Mouse (Mus musculus) neural tube, embryonic 13.5 days (tissue): Measurements from ENCODE around the gene Banp. TPM values are rescaled to one million over a fixed set of nuclear protein-coding genes. Genes with fewer than 3 reads are reported as not detected.

Experiments
- ATAC-seq: fragments of 200-750 bp; cut with Nextera tagmentation; 2 replicates; pipeline ENCODE4 v1.8.0; 2017; ENCODE audit warnings: low read depth, mild to moderate bottlenecking, moderate TSS enrichment, moderate library complexity
- H3K27ac ChIP-seq: fragments of 300-500 bp; sonication (generic); replicated peaks from 2 replicates; pipeline ENCODE4 v1.5.1; 2015; ENCODE audit warnings: moderate library complexity, mild to moderate bottlenecking, inconsistent platforms
- H3K27me3 ChIP-seq: fragments of 300-500 bp; sonication (generic); 2 replicates; pipeline ENCODE4 v1.6.1; 2015; ENCODE audit warnings: mild to moderate bottlenecking, inconsistent platforms
- H3K36me3 ChIP-seq: fragments of 300-500 bp; sonication (generic); 2 replicates; pipeline ENCODE4 v1.6.1; 2015; ENCODE audit warnings: mild to moderate bottlenecking, inconsistent platforms
- H3K4me1 ChIP-seq: fragments of 300-500 bp; sonication (generic); replicated peaks from 2 replicates; pipeline ENCODE4 v1.6.1; 2015; ENCODE audit warnings: inconsistent platforms
- H3K4me2 ChIP-seq: fragments of 300-500 bp; sonication (generic); 2 replicates; pipeline ENCODE4 v1.6.1; 2015; ENCODE audit warnings: inconsistent platforms, mild to moderate bottlenecking, moderate library complexity
- H3K4me3 ChIP-seq: fragments of 300-500 bp; sonication (generic); 2 replicates; pipeline ENCODE4 v1.5.1; 2015; ENCODE audit warnings: mild to moderate bottlenecking, inconsistent platforms
- H3K9ac ChIP-seq: fragments of 300-500 bp; sonication (generic); 2 replicates; pipeline ENCODE4 v1.6.1; 2015; ENCODE audit warnings: moderate library complexity, mild to moderate bottlenecking, inconsistent platforms
- H3K9me3 ChIP-seq: fragments of 300-500 bp; sonication (generic); 2 replicates; pipeline ENCODE4 v1.6.1; 2016; ENCODE audit warnings: inconsistent platforms
- WGBS: fragments of 180-500 bp; shearing (Covaris S2); methylation state at CpG from one replicate; pipeline ENCODE4 v1.1.7; 2015; 5-methylcytosine and 5-hydroxymethylcytosine counted together
- polyA plus RNA-seq: library from polyadenylated mRNA; unstranded; fragments of >200 nt; fragmentation: Nextera tagmentation; extraction: Ambion mirVana; gene quantifications from 2 replicates; pipeline ENCODE4 v1.2.1, GENCODE M21; 2015

The Banp gene
- polyA plus RNA-seq = 59.9 and 60.1 TPM in 2 replicates

DNA sequence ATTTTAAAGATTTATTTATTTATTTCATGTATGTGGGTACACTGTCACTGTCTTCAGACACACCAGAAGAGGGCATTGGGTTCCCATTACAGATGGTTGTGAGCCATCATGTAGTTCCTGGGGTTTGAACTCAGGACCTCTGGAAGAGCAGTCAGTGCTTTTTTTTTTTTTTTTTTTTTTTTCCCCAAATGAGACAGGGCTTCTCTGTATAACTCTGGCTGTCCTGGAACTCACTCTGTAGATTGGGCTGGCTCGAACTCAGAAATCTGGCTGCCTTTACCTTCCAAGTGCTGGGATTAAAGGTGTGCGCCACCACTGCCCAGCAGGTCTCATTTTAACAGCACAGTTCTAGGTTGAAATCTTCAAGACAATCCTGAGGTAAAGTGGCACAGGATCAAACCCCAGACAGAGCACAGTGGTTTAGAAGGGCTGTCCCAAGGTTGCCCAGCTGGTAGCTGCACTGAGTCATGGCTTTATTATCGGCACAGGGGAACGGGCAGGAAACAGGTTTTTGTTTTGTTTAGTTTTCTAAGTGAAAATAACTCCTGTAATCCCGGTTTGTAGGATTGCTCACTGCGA is at the start of gene Banp:
TSS of gene Banp (plus strand) at position 529 of the 579 bp plus-strand sequence.
- peak within 1 kb of the TSS; percentile 98 for H3K27ac ChIP-seq
- no peaks in the 10 kb centered on the region for H3K9me3 ChIP-seq
- H3K27me3 ChIP-seq = no peaks in the 10 kb centered on the region
- peaks cover 56% of the 10 kb centered on the region for H3K4me1 ChIP-seq
- peaks cover 11% of the 10 kb centered on the region for H3K36me3 ChIP-seq
- peak; percentile 12; the same call in 1 of the 2 replicates for ATAC-seq
- H3K9ac ChIP-seq = peak within 1 kb of the TSS; percentile 99
- H3K4me2 ChIP-seq = peak within 1 kb of the TSS; percentile 97
- H3K4me3 ChIP-seq = peak within 1 kb of the TSS; percentile 95
- WGBS = 67% methylated on average over 6 of the region's 6 CpGs

GRCm38 (mm10) chr8:121901498-121902236 is 47.9 kb upstream of the Banp start:
- H3K9me3 ChIP-seq = no peaks in the 10 kb centered on the region
- H3K4me2 ChIP-seq = peak overlapping the region; percentile 30
- H3K27me3 ChIP-seq = no peaks in the 10 kb centered on the region
- H3K4me1 ChIP-seq = peaks cover 69% of the 10 kb centered on the region
- H3K4me3 ChIP-seq = peak overlapping the region; percentile 8; the same call in 1 of the 2 replicates
- 49% methylated on average over 8 of the region's 8 CpGs for WGBS
- ATAC-seq = no peak
- 0 out of 2 replicates have a peak overlapping the region, but pooled peaks have one; percentile 11 for H3K27ac ChIP-seq
- H3K36me3 ChIP-seq = no peaks in the 10 kb centered on the region
- H3K9ac ChIP-seq = peak overlapping the region; percentile 52

GRCm38 (mm10) chr8:121903977-121904376 is 45.6 kb upstream of the Banp start:
- H3K27ac ChIP-seq = no peak overlapping the region
- WGBS = 69% methylated on average over 6 of the region's 6 CpGs
- no peak for ATAC-seq
- peaks cover 7% of the 10 kb centered on the region for H3K27me3 ChIP-seq
- no peaks in the 10 kb centered on the region for H3K9me3 ChIP-seq
- peak overlapping the region; percentile 78 for H3K4me3 ChIP-seq
- peak overlapping the region; percentile 92 for H3K4me2 ChIP-seq
- peaks cover 52% of the 10 kb centered on the region for H3K4me1 ChIP-seq
- H3K36me3 ChIP-seq = no peaks in the 10 kb centered on the region
- peak overlapping the region; percentile 78 for H3K9ac ChIP-seq

DNA sequence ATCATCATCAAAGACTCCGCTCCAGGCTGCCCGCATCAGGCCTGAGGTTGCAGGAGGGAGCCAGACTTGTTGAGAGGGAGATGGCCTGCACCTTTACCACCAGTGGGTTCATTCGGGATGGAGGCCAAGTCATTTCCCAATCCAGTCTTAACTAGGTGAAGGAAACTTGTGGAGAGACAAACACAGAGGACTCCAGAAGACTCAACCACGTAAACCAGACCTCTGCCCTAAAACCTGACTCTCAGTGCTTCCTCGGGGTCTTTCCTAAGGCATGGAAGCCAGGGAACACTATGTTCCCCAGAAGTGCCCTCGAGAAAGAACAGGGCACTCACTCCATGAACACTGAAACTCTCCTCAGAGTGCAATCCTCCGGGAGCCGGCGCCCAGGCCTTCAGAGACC is 44.6 kb upstream of the Banp start:
- Histone ChIP-seq H3K36me3 (no peaks in the 10 kb centered on the region), H3K9me3 (no peaks in the 10 kb centered on the region), H3K9ac (peak overlapping the region; percentile 78), H3K4me1 (peaks cover 43% of the 10 kb centered on the region), H3K4me3 (peak overlapping the region; percentile 78), H3K27ac (no peak overlapping the region), H3K4me2 (peak overlapping the region; percentile 92), H3K27me3 (peaks cover 11% of the 10 kb centered on the region)
- WGBS = 82% methylated on average over 9 of the region's 9 CpGs
- no peak for ATAC-seq

DNA sequence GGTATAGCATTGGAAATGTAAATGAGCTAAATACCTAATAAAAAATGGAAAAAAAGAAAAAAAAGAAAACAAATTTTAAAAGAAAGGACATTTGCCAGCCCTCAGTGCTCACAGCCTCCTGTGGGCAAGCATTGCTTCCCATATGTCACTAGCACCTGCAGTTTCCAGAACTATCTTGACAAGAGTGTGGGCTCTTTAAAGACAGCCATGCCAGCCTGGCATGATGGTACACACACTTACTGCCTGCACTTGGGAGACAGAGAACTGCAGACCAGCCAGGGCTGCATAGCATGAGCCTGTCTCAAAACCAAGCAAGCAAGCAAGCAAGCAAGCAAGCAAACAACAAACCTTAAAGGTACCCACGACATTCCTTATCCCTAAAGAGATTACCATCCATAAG is 44.1 kb upstream of the Banp start:
- H3K36me3 ChIP-seq = no peaks in the 10 kb centered on the region
- H3K4me2 ChIP-seq = peak overlapping the region; percentile 92
- ATAC-seq = no peak
- no peaks in the 10 kb centered on the region for H3K9me3 ChIP-seq
- H3K9ac ChIP-seq = peak overlapping the region; percentile 78
- WGBS = 61% methylated on average over 1 of the region's 1 CpGs
- peaks cover 11% of the 10 kb centered on the region for H3K27me3 ChIP-seq
- no peak overlapping the region for H3K27ac ChIP-seq
- H3K4me3 ChIP-seq = peak overlapping the region; percentile 78
- H3K4me1 ChIP-seq = peaks cover 43% of the 10 kb centered on the region

DNA sequence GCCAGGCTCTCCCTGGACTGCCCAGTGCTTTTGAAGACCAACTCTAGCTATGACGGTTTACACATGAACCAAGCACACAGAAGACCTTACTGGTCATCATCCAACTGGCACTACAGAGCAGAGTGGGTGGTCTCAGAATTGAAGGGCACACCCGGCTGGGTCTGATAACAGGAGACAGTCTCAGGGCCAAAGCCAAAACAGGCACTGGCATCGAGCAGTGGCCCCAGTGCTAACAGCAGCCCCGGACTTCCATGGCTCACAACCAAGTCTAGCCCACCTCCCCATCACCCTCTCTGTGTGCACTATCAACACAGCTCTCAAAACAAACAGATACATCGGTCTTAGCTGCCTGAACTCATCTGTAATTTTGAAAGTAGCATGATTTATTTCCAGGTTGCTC is 43.7 kb upstream of the Banp start:
- WGBS = 32% methylated on average over 5 of the region's 5 CpGs
- no peaks in the 10 kb centered on the region for H3K9me3 ChIP-seq
- peak overlapping the region; percentile 78 for H3K9ac ChIP-seq
- H3K4me2 ChIP-seq = peak overlapping the region; percentile 92
- no peaks in the 10 kb centered on the region for H3K36me3 ChIP-seq
- ATAC-seq = no peak
- peaks cover 43% of the 10 kb centered on the region for H3K4me1 ChIP-seq
- peaks cover 11% of the 10 kb centered on the region for H3K27me3 ChIP-seq
- H3K4me3 ChIP-seq = peak overlapping the region; percentile 78
- H3K27ac ChIP-seq = no peak overlapping the region

- peak; percentile 74 for ATAC-seq
- H3K4me3 ChIP-seq = peak overlapping the region; percentile 78
- peak overlapping the region; percentile 70 for H3K27ac ChIP-seq
- peak overlapping the region; percentile 92 for H3K4me2 ChIP-seq
- no peaks in the 10 kb centered on the region for H3K36me3 ChIP-seq
- peaks cover 11% of the 10 kb centered on the region for H3K27me3 ChIP-seq
- WGBS = under 1% methylated on average over 67 of the region's 72 CpGs
- peak overlapping the region; percentile 78 for H3K9ac ChIP-seq
- H3K4me1 ChIP-seq = peaks cover 38% of the 10 kb centered on the region
- H3K9me3 ChIP-seq = no peaks in the 10 kb centered on the region
These were observed 42.7 kb upstream of the Banp start for GRCm38 (mm10) chr8:121906542-121907512.

DNA sequence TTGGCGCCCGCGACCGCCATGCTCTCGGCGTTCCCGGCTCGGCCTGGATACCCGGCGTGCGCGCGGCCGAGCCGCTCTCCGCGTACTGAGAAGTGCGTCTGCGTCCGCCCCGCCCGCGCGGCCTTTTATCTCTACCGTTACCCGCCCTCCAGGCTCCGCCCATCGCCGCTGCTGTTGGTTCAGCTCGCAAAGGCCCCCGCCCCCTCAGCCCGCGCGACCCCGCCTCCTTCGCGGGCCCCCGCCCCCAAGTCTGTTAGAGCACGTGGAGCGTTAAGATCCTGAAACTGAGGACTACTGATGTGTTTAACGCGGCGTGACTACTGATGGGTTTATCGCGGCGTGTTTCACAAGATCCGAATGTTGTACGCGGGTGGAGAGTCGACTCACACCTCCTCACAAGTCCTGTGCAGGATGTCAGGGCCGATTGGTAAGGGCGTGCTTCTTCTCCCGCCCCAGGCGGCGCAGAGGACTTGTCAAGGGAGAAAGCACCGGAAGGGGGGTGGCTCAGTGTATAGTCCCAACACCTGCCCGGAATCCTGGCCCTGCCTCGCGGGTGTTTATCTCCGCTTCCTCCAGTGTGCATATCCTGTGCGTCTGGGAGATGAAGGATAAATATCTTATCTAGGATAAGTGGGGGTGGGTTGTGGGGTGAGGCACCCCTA is 41.8 kb upstream of the Banp start, which contains the start of gene Slc7a5:
TSS of gene Slc7a5 (minus strand) at position 108 of the 662 bp plus-strand sequence.
- under 1% methylated on average over 59 of the region's 61 CpGs for WGBS
- Histone ChIP-seq H3K4me1 (peaks cover 32% of the 10 kb centered on the region), H3K4me2 (peak within 1 kb of the TSS; percentile 92), H3K27me3 (peaks cover 11% of the 10 kb centered on the region), H3K4me3 (peak within 1 kb of the TSS; percentile 78), H3K9ac (peak within 1 kb of the TSS; percentile 78), H3K36me3 (no peaks in the 10 kb centered on the region), H3K27ac (peak within 1 kb of the TSS; percentile 70), H3K9me3 (no peaks in the 10 kb centered on the region)
- ATAC-seq = peak; percentile 93

GRCm38 (mm10) chr8:121908378-121909147 is 41.0 kb upstream of the Banp start:
- H3K27ac ChIP-seq = no peak overlapping the region
- H3K4me1 ChIP-seq = peaks cover 32% of the 10 kb centered on the region
- peaks cover 11% of the 10 kb centered on the region for H3K27me3 ChIP-seq
- peak overlapping the region; percentile 52; the same call in 1 of the 2 replicates for H3K9ac ChIP-seq
- no peaks in the 10 kb centered on the region for H3K36me3 ChIP-seq
- peak overlapping the region; percentile 78; the same call in 1 of the 2 replicates for H3K4me3 ChIP-seq
- H3K9me3 ChIP-seq = no peaks in the 10 kb centered on the region
- H3K4me2 ChIP-seq = peak overlapping the region; percentile 92
- WGBS = 63% methylated on average over 8 of the region's 8 CpGs
- no peak for ATAC-seq

GRCm38 (mm10) chr8:121909148-121909541 is 40.4 kb upstream of the Banp start:
- Histone ChIP-seq H3K27me3 (peaks cover 11% of the 10 kb centered on the region), H3K36me3 (no peaks in the 10 kb centered on the region), H3K27ac (no peak overlapping the region), H3K9me3 (no peaks in the 10 kb centered on the region), H3K4me3 (no peak overlapping the region), H3K4me1 (peaks cover 32% of the 10 kb centered on the region), H3K9ac (no peak overlapping the region), H3K4me2 (no peak overlapping the region)
- WGBS = 81% methylated on average over 8 of the region's 8 CpGs
- no peak for ATAC-seq

DNA sequence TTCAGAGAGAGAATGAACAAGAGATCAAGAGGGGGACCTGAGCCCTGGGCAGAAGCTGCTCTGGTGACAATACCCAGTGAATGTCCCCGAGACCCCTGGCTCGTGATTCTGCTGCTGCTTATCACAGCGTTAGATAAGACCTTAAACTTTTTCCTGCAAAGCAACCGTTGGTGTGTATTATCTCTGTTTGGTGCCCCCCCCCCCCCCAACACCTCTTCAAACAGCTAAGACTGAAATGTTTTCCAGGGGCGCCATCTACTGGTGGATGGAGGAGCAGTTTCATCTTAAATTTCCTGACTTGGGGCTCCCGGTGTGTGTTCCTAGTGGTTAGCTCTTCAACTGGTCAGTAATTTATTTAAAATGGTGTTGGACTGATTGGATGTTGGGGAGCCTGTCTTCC is 39.9 kb upstream of the Banp start:
- Histone ChIP-seq H3K4me3 (no peak overlapping the region), H3K27me3 (peaks cover 11% of the 10 kb centered on the region), H3K4me1 (peaks cover 26% of the 10 kb centered on the region), H3K4me2 (no peak overlapping the region), H3K27ac (no peak overlapping the region), H3K36me3 (no peaks in the 10 kb centered on the region), H3K9ac (no peak overlapping the region), H3K9me3 (no peaks in the 10 kb centered on the region)
- no peak for ATAC-seq
- WGBS = 7% methylated on average over 6 of the region's 6 CpGs
